In the genomic region with DNA sequence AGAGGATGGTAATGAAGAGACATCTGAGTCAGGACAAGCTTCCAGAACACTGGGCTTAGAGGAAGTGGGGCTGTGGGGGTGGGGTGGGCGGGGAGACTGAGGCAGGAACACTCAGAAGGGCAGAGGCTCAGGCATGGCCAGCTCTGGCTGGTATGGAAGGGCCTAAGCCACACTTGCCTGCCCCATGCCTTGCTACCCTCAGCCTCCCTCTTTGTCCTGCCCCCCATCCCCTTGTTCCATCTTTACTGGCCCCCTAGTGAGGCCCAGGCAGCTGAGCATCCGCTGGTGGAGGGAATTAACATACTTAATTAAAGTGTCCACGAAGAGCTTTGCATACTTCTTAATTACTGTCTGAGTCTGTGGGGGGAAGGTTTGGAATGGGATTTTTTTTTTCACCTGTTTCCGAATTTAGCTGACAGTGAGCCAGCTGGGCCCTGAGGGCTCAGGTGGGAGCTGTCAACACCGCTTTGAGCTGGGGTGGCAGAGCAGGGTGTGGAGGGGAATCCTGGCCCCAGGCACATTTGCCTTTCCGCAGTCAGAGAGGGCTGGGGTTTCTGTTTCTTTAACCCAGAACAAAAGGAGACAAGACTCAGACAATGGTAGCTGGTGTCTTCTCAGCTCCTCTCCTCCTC, we compare ENCODE assay signal across 13 mouse cellular contexts. TPM values are rescaled to one million over a fixed set of nuclear protein-coding genes. Genes with fewer than 3 reads are reported as not detected.
DNase-seq lines count a peak whose midpoint lies in the region; ATAC-seq lines count a peak whose summit lies in the region.
"Had no signal": no experiment of that assay in that cellular context is flagged by ENCODE, and none has a peak within 500 bp of the region (broad histone marks: within the 10 kb centered on the region; RNA-seq: fewer than 3 reads in every experiment).

No protein-coding gene starts in this region.

- DNase-seq in ES-CJ7 (ENCODE audit: low read depth, low spot score) (peak; percentile 48), MN1 (ENCODE audit: low spot score) (no peak)
- DNase-seq in embryo, embryonic 10 days (ENCODE audit: low spot score) = no peak
- no peak for DNase-seq in gastrocnemius, postnatal 4 days (ENCODE audit: low spot score in 2 of 2)
- DNase-seq: cerebellum, adult 11 months; liver, postnatal 0 days; thymus, postnatal 36 days had no signal

- 20% methylated on average over 6 of the region's 6 CpGs for WGBS in forebrain, embryonic 16.5 days
- WGBS in midbrain, embryonic 13.5 days = 12% methylated on average over 6 of the region's 6 CpGs

- no peaks in the 10 kb centered on the region for H3K27me3 ChIP-seq in forebrain, embryonic 16.5 days (replicated peaks; ENCODE audit: control insufficient read depth, insufficient read depth, low read length)
- no peaks in the 10 kb centered on the region for H3K27me3 ChIP-seq in midbrain, embryonic 13.5 days

- H3K36me3 ChIP-seq in forebrain, embryonic 16.5 days (ENCODE audit: control insufficient read depth, insufficient read depth) = peaks cover 2% of the 10 kb centered on the region; the same call in 1 of the 2 replicates
- peaks cover 10% of the 10 kb centered on the region for H3K36me3 ChIP-seq in midbrain, embryonic 13.5 days
- H3K36me3 ChIP-seq: G1E; limb, embryonic 10.5 days had no signal

- 0 out of 2 replicates have a peak overlapping the region, but pooled peaks have one; percentile 17 for H3K9ac ChIP-seq in forebrain, embryonic 16.5 days (replicated peaks; ENCODE audit: low read depth, low read length)
- peak overlapping the region; percentile 52 for H3K9ac ChIP-seq in midbrain, embryonic 13.5 days (replicated peaks)
- H3K9ac ChIP-seq: liver, postnatal 0 days had no signal

- peak; percentile 3 for ATAC-seq in CD4-positive, CD25-positive, alpha-beta regulatory T cell, adult 4 months
- ATAC-seq in forebrain, embryonic 16.5 days = peak; percentile 47
- ATAC-seq in midbrain, embryonic 13.5 days = peak; percentile 66
- ATAC-seq: liver, postnatal 0 days had no signal

- no peak overlapping the region for H3K4me3 ChIP-seq in forebrain, embryonic 16.5 days (replicated peaks; ENCODE audit: low read length)
- no peak overlapping the region for H3K4me3 ChIP-seq in midbrain, embryonic 13.5 days (replicated peaks)
- H3K4me3 ChIP-seq: limb, embryonic 10.5 days; megakaryocyte, embryonic 14.5 days had no signal

- H3K27ac ChIP-seq in forebrain, embryonic 16.5 days (ENCODE audit: low read length) = peak overlapping the region; percentile 53
- H3K27ac ChIP-seq in midbrain, embryonic 13.5 days = peak overlapping the region; percentile 88
- H3K27ac ChIP-seq: limb, embryonic 10.5 days had no signal

- no peaks in the 10 kb centered on the region for H3K9me3 ChIP-seq in forebrain, embryonic 16.5 days (ENCODE audit: control insufficient read depth, low read length)
- H3K9me3 ChIP-seq in midbrain, embryonic 13.5 days = no peaks in the 10 kb centered on the region
- H3K9me3 ChIP-seq: G1E; limb, embryonic 10.5 days had no signal

- H3K4me2 ChIP-seq in forebrain, embryonic 16.5 days (ENCODE audit: low read length) = no peak overlapping the region
- H3K4me2 ChIP-seq in midbrain, embryonic 13.5 days (replicated peaks) = no peak overlapping the region

- H3K4me1 ChIP-seq in forebrain, embryonic 16.5 days (replicated peaks; ENCODE audit: control insufficient read depth, insufficient read depth, low read length) = peaks cover 20% of the 10 kb centered on the region
- peaks cover 57% of the 10 kb centered on the region for H3K4me1 ChIP-seq in midbrain, embryonic 13.5 days (replicated peaks)

RNA-seq across cellular contexts. Expression of a gene that starts 22.0 kb away (rescaled TPM):
- 10 to 100 TPM in 1 of 2 experiments, 1 to 10 TPM in 1; 9.8 to 13.3 TPM for polyA plus RNA-seq in CD4-positive, CD25-positive, alpha-beta regulatory T cell, adult 4 months (2017; shearing (Covaris generic))
- 63.6 and 77.9 TPM in 2 replicates for polyA plus RNA-seq in forebrain, embryonic 16.5 days (2015; fragmentation: Nextera tagmentation; extraction: Ambion mirVana)
- polyA plus RNA-seq in midbrain, embryonic 13.5 days (2015; fragmentation: Nextera tagmentation; extraction: Ambion mirVana) = 58.9 and 64.2 TPM in 2 replicates
- total RNA-seq in gastrocnemius, postnatal 4 days (2021) = 1 to 10 TPM; 1.7 to 2.6 TPM
- polyA plus RNA-seq: G1E had no signal

Comparison
In these comparisons a context has a peak if more than half of its experiments do, and no peak if none do; other contexts are left out.
1. ATAC-seq: peak in every context shown above with its lines; median percentile 66 in midbrain, embryonic 13.5 days; 47 in forebrain, embryonic 16.5 days; 3 in CD4-positive, CD25-positive, alpha-beta regulatory T cell, adult 4 months.